Mouse (Mus musculus): Measurements from ENCODE around the gene Dok7. TPM values are rescaled to one million over a fixed set of nuclear protein-coding genes. Genes with fewer than 3 reads are reported as not detected.

The Dok7 gene
- polyA plus RNA-seq, 1 experiment from 2014 or later: 1.8 TPM

DNA sequence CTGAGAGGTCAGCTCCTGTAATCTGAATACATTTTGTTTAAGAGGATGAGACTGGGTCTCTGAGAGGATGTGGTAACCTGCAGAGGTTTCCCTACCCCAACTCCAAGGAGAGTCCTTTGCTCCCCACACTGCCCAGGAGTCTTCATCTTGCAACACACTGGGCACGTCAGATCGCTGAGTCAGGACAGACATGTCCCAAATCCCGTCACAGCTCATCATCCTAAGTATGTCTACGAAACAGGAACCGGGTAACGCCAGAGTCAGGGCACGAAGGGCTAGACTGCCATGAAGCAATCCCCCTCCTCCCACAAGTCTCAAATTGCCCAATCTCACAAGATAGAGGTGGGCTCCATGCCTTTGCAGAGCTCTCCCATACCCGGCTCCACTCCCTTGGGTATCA is 46.5 kb downstream of the Dok7 start:
- WGBS: 80% methylated on average over 8 of the region's 8 CpGs

DNA sequence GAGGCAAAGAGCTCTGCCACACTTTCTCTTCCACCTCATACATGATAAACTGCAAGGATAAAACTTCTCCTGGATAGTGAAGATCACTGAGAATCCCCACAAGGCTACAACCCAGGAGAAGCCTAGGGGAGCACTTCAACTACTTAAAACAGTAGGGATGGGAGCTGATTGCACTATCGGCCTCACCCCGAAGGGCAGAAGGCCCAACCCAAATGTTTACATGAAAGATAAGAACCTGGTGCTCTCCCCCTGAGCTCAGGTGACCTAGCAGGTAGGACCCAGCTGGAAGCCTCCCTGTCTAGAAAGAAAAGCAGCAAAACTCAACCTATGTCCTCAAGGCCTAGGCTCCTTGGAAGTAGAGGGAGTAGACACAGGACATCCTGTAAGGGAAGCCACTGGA is 47.0 kb downstream of the Dok7 start:
- peak overlapping the region; percentile 83; the same call in 1 of the 2 replicates for H3K4me3 ChIP-seq (replicated peaks)
- 38% methylated on average over 2 of the region's 2 CpGs for WGBS
- no peak for ATAC-seq (ENCODE audit: insufficient read depth, low FRiP score, low read depth)

More for the DNA sequence above, 46.5 kb downstream of the Dok7 start:
- H3K4me2 ChIP-seq: no peak overlapping the region; the same call in 1 of the 2 replicates
- no peak for ATAC-seq (ENCODE audit: insufficient read depth, low FRiP score, low read depth)
- H3K27me3 ChIP-seq (replicated peaks): no peaks in the 10 kb centered on the region
- no peak overlapping the region for H3K9ac ChIP-seq
- no peak overlapping the region for H3K4me3 ChIP-seq (replicated peaks)
- H3K9me3 ChIP-seq: no peaks in the 10 kb centered on the region
- no peak overlapping the region for H3K27ac ChIP-seq
- H3K36me3 ChIP-seq: peaks cover 31% of the 10 kb centered on the region
- peaks cover 18% of the 10 kb centered on the region for H3K4me1 ChIP-seq

DNA sequence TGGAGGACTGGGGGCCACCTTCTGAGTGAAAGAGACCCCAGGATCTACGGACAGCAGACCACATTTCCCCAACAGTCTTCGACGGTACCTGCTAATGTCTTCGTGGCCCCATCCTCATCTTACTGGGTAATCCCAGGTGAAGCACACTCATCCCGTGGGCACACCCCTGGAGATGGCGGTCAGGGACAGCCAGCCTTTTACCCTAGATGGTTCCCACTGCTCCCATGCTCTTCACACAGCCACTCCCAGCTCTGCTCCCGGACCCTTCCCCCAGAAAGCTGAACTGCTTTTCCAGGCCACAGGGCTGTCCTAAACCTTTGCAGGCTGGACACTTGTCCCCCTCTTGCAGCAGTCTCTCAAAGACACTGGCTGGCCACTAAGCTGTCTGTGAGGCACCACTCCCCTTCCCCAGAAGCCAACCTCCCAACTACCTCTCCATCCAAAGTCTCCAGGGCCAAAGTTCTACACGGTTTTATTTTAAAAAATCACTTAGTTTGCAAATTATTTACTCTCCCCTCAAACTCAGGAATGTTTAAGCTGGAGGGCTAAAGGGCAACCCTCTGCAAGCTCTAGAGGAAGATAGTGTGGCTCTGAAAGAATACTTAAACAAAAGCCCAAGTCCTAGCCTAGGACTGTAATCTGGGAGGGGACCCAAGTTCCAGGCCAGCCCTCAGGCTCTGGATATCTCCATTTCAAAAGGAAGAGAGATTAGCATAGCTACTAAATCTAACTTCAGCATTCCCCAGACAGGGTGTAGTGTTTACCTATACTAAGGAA is 47.8 kb downstream of the Dok7 start:
- Histone ChIP-seq H3K27me3 (replicated peaks) (no peaks in the 10 kb centered on the region), H3K36me3 (peaks cover 19% of the 10 kb centered on the region), H3K4me2 (peak overlapping the region; percentile 65), H3K4me1 (peaks cover 18% of the 10 kb centered on the region), H3K9ac (0 out of 2 replicates have a peak overlapping the region, but pooled peaks have one; percentile 2), H3K27ac (no peak overlapping the region), H3K9me3 (no peaks in the 10 kb centered on the region), H3K4me3 (replicated peaks) (peak overlapping the region; percentile 83)
- WGBS: 53% methylated on average over 8 of the region's 8 CpGs
- peak; percentile 23; the same call in 1 of the 2 replicates for ATAC-seq (ENCODE audit: insufficient read depth, low FRiP score, low read depth)

More for the DNA sequence above, 47.0 kb downstream of the Dok7 start:
- Histone ChIP-seq H3K27me3 (replicated peaks) (no peaks in the 10 kb centered on the region), H3K4me1 (peaks cover 18% of the 10 kb centered on the region), H3K4me2 (peak overlapping the region; percentile 65), H3K9ac (no peak overlapping the region), H3K27ac (no peak overlapping the region), H3K36me3 (peaks cover 27% of the 10 kb centered on the region), H3K9me3 (no peaks in the 10 kb centered on the region)

DNA sequence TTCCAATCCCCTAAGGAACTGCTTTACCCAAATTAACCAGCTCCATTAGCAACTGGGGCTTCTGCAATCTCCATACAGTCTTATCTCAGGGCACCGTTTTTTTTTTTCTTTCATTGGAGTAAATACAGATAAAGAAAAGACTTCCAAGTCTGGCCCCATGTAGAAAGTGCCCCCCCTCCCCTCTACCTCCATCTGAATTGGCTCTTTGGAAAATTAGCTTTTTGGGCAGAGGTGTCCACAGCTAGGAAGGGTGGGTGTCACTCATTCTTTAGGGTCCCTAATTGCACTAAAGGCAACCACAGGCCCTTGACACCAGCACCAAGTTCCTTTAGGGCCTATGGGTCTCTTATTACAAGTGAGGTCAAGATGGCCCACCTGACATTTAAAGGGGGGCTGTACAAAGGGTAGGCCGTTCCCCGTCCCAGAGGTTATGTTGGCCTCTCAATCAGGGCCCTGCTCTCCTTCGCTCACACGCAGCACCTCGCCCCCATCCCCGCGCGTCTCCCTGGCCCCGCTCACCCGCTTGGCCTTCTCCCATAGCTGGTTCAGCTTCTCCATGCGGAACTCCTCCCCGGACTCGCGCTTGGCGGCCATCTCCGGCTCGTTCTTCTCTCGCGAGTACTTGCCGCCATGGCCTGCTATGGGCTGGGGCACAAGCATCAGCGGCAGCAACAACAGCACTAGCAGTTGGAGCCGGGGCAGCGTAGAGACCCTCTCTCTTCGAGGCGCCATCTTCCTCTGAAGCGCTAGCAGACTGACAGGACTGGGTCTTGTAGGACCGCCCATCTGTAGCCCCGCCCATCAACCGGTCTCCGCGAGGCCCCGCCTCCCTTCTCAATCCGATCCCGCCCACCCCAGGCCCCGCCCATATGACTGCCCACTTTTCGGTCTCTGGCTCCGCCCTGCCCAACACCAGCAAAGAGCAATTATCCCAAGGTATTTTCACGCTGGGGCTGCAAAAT is 48.7 kb downstream of the Dok7 start, which contains the start of gene Lrpap1:
Gene Lrpap1 (minus strand): TSS at position 807 of the 962 bp plus-strand sequence.
- Histone ChIP-seq H3K9ac (peak within 1 kb of the TSS; percentile 71), H3K9me3 (no peaks in the 10 kb centered on the region), H3K4me1 (peaks cover 18% of the 10 kb centered on the region), H3K27ac (peak within 1 kb of the TSS; percentile 80), H3K27me3 (replicated peaks) (no peaks in the 10 kb centered on the region), H3K36me3 (peaks cover 19% of the 10 kb centered on the region), H3K4me3 (replicated peaks) (peak within 1 kb of the TSS; percentile 83), H3K4me2 (peak within 1 kb of the TSS; percentile 65)
- under 1% methylated on average over 39 of the region's 39 CpGs for WGBS
- peak; percentile 89 for ATAC-seq (ENCODE audit: insufficient read depth, low FRiP score, low read depth)

DNA sequence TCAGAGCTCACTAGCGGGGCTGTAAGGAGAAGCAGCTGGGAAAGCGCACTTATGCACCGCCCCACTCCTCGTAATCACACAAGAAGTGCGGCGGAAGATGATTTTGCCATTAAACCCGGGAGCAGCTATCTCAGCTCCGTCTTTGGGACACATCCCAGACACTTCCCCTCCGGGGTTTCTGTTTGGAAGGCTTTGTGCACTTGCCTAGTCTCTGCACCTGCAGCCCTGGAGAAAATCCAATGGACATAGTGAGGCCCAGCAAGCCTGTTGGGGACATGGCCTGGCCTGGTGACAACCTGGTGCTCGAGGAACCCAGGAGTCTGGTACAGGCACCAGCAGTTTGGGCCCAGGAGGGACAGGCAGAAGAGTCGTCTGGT is 49.3 kb downstream of the Dok7 start:
- no peak overlapping the region for H3K27ac ChIP-seq

DNA sequence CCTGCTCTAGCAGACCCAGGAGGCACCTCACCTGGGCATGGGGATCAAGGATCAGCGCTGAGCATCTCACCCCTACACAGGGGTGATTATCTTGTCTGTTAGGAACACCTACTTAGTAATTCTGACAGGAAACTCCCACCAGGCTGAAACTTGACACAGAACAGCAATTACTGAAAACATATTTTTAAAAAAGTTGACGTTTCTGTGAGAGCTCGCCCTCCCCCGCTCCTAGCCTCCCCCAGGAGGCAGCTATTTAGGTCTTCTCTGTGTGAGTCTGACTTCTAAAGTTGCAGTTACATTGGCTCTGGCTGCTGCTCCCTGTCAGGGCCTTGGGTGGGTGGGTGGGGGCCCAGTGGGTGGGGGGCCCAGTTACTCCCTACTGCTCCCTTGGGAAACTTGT is 55.9 kb downstream of the Dok7 start:
- Histone ChIP-seq H3K4me2 (no peak overlapping the region), H3K9ac (no peak overlapping the region), H3K27ac (no peak overlapping the region), H3K36me3 (no peaks in the 10 kb centered on the region), H3K4me3 (replicated peaks) (no peak overlapping the region), H3K9me3 (no peaks in the 10 kb centered on the region), H3K27me3 (replicated peaks) (no peaks in the 10 kb centered on the region), H3K4me1 (no peaks in the 10 kb centered on the region)
- 49% methylated on average over 4 of the region's 4 CpGs for WGBS
- no peak for ATAC-seq (ENCODE audit: insufficient read depth, low FRiP score, low read depth)

More for the DNA sequence above, 49.3 kb downstream of the Dok7 start:
- H3K4me3 ChIP-seq (replicated peaks): peak overlapping the region; percentile 83
- peak overlapping the region; percentile 65 for H3K4me2 ChIP-seq
- 8% methylated on average over 11 of the region's 11 CpGs for whole genome bisulfite sequencing
- H3K36me3 ChIP-seq: peaks cover 15% of the 10 kb centered on the region
- no peak overlapping the region for H3K9ac ChIP-seq
- H3K4me1 ChIP-seq: peaks cover 18% of the 10 kb centered on the region
- no peaks in the 10 kb centered on the region for H3K9me3 ChIP-seq
- no peak; the same call in 1 of the 2 replicates for ATAC-seq (ENCODE audit: insufficient read depth, low FRiP score, low read depth)
- no peaks in the 10 kb centered on the region for H3K27me3 ChIP-seq (replicated peaks)

DNA sequence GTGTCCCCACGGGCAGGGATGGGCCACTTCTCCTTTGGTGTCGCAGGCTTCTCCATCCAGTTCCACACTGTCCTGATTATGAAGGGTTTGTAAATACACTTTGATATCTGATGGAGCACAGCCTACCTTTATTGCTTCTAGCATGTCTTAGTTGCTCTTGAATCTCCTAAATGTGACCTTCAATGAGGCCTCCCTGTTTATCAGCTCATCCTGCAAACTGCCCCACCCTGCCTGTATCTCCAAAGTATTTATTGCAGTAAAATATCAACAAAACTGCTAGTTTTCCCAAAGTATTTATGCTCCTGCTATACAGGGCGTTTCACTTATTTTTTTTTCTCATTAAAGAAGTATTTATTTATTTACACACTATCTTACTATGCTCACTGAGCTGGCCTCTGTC is 59.4 kb downstream of the Dok7 start:
- H3K9ac ChIP-seq: no peak overlapping the region
- H3K4me2 ChIP-seq: no peak overlapping the region
- no peak for ATAC-seq (ENCODE audit: insufficient read depth, low FRiP score, low read depth)
- H3K9me3 ChIP-seq: no peaks in the 10 kb centered on the region
- no peak overlapping the region for H3K27ac ChIP-seq
- no peaks in the 10 kb centered on the region for H3K27me3 ChIP-seq (replicated peaks)
- no peak overlapping the region for H3K4me3 ChIP-seq (replicated peaks)
- H3K36me3 ChIP-seq: no peaks in the 10 kb centered on the region
- WGBS: 69% methylated on average over 3 of the region's 3 CpGs
- no peaks in the 10 kb centered on the region for H3K4me1 ChIP-seq

DNA sequence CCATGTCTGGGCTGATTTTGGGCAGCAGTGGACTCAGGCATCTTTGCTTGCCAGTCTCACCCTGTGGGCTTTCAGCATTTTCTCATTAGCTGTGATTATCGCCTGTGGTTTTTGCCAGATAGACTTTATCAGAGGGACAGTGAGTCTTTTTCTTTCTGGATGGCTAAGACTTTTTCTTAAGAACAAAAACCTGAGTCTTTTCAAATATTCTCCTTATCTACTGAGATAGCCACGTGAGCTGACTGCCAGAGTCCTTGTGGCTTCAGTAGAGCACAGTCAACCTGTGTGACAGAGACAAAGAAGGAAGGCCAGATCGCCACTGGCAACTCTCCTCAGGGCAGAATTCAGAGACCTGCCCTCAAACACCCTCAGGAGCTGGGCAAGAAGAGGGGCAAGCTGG is 61.1 kb downstream of the Dok7 start:
- WGBS: 63% methylated on average over 3 of the region's 3 CpGs
- Histone ChIP-seq H3K36me3 (no peaks in the 10 kb centered on the region), H3K4me3 (replicated peaks) (no peak overlapping the region), H3K4me2 (no peak overlapping the region), H3K27ac (no peak overlapping the region), H3K4me1 (no peaks in the 10 kb centered on the region), H3K9me3 (no peaks in the 10 kb centered on the region), H3K9ac (no peak overlapping the region), H3K27me3 (replicated peaks) (no peaks in the 10 kb centered on the region)
- no peak for ATAC-seq (ENCODE audit: insufficient read depth, low FRiP score, low read depth)

DNA sequence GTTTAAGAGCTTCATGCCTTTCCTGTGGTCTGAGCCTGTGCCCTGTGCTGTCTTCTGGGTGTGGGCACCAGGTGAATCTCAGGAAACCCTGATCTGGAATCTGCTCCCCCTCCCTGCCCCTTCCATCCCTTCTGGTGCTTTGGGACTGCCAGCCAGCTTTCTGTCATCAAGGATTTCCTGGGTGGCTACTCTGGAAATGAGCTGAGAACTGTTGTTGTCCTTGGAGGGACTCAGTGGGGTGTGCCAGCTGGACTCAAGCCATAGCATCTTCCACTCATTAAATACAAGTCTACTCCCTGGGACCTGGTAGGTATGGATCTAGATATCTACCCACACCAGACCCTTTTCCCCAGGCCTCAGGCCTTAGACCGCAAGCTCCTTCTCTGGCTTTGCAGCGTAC is 61.9 kb downstream of the Dok7 start:
- no peak overlapping the region for H3K27ac ChIP-seq
- 89% methylated on average over 2 of the region's 2 CpGs for WGBS
- ATAC-seq (ENCODE audit: insufficient read depth, low FRiP score, low read depth): no peak

DNA sequence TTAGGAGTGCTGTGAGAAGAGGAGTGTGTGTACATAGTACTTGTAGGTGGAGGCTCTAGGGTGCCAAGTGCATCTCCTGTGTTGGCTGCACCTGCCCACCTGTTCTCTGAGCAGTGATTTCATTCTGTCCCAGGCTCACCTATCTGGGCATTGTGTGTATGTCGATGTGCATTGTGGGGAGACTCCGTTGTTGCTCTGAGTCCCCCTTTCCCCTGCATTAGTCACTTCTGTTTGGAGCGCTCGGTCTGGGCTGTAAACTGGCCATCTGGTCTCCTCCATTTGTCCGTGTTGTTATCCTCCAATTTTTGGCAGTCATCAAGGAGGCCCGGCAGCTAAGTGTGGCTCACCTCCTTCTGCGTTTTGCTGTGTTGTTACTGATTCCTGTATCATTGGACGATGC is 63.5 kb downstream of the Dok7 start:
- Histone ChIP-seq H3K9ac (no peak overlapping the region), H3K36me3 (no peaks in the 10 kb centered on the region), H3K4me2 (no peak overlapping the region), H3K4me1 (no peaks in the 10 kb centered on the region), H3K27me3 (replicated peaks) (no peaks in the 10 kb centered on the region), H3K9me3 (no peaks in the 10 kb centered on the region), H3K4me3 (replicated peaks) (no peak overlapping the region), H3K27ac (no peak overlapping the region)
- ATAC-seq (ENCODE audit: insufficient read depth, low FRiP score, low read depth): no peak
- WGBS: 76% methylated on average over 8 of the region's 8 CpGs

More for the DNA sequence above, 61.9 kb downstream of the Dok7 start:
- Histone ChIP-seq H3K36me3 (no peaks in the 10 kb centered on the region), H3K9me3 (no peaks in the 10 kb centered on the region), H3K4me2 (no peak overlapping the region), H3K27me3 (replicated peaks) (no peaks in the 10 kb centered on the region), H3K4me3 (replicated peaks) (no peak overlapping the region), H3K4me1 (no peaks in the 10 kb centered on the region), H3K9ac (no peak overlapping the region)

DNA sequence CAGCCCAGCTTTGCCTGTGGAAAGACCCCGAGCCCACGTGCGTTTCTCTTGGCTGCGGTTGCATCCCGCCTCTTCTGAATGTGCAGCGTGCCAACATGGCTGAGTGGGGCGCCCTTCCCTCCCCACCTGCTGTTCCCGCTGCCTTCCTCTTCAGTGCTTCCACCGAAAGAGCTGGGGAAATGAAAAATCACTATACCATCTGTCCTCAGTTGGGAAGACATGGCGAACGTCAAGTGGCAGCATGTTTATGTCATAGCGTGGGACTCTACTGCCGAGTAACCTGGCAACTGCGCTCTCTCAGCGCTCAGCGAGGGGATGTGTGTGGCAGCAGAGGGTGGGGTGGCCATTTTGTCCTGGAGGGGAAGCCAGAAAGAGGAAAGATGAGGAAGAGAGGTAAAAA is 72.6 kb downstream of the Dok7 start:
- H3K36me3 ChIP-seq: no peaks in the 10 kb centered on the region
- no peak overlapping the region for H3K4me3 ChIP-seq (replicated peaks)
- no peak overlapping the region for H3K9ac ChIP-seq
- H3K4me2 ChIP-seq: no peak overlapping the region
- ATAC-seq (ENCODE audit: insufficient read depth, low FRiP score, low read depth): no peak
- WGBS: 77% methylated on average over 16 of the region's 16 CpGs
- no peak overlapping the region for H3K27ac ChIP-seq
- peaks cover 3% of the 10 kb centered on the region; the same call in 1 of the 2 replicates for H3K4me1 ChIP-seq
- no peaks in the 10 kb centered on the region for H3K27me3 ChIP-seq (replicated peaks)
- no peaks in the 10 kb centered on the region for H3K9me3 ChIP-seq

Data from stomach, embryonic 15.5 days (tissue).